Mouse (Mus musculus) layer of hippocampus, adult 18-20 months (tissue): ENCODE measurements around the gene Coq5. TPM values are rescaled to one million over a fixed set of nuclear protein-coding genes. Genes with fewer than 3 reads are reported as not detected.

Source experiments
- DNase-seq, 2 experiments: peaks; one replicate each; pipeline ENCODE4 v3.0.0; 2022; ENCODE audit warnings: low spot score in 2 of 2
- long read RNA-seq: library from polyadenylated mRNA; stranded (forward); transcript quantifications from one replicate; pipeline ENCODE4 v2.0.0, GENCODE M21; 2021
- total RNA-seq, 2 experiments: library from RNA; stranded (reverse); gene quantifications; 2 replicates each; pipeline ENCODE4 v1.2.3; 2021

Gene Coq5
- 10 to 100 TPM; 42.0 to 44.9 TPM for total RNA-seq
- long read RNA-seq, transcript Coq5-201 (7 exons, 2,037 nt) = major isoform, 77 of 79 reads
- long read RNA-seq, partial matches to known transcripts = 1 of 79 reads
- long read RNA-seq, other reads (novel, unspliced or antisense) = 1 of 79 reads

GRCm38 (mm10) chr5:115279226-115280049, at the start of gene Coq5:
Coq5 (plus strand) TSS chr5:115279666.
- peak; percentile 84 to 91 for DNase-seq

GRCm38 (mm10) chr5:115230830-115231551, 48.5 kb upstream of the Coq5 start:
- DNase-seq = no peak

- no peak for DNase-seq
These were observed 47.8 kb upstream of the Coq5 start for GRCm38 (mm10) chr5:115231552-115232120.

GRCm38 (mm10) chr5:115232516-115232915, 47.0 kb upstream of the Coq5 start:
- no peak for DNase-seq

- DNase-seq = no peak
These were observed 46.3 kb upstream of the Coq5 start for GRCm38 (mm10) chr5:115233031-115233780.

GRCm38 (mm10) chr5:115234519-115234918, 44.9 kb upstream of the Coq5 start:
- DNase-seq = peak in 1 of 2 experiments; percentile 70

GRCm38 (mm10) chr5:115235323-115235771, 44.1 kb upstream of the Coq5 start:
- DNase-seq = peak; percentile 76 to 81

- peak; percentile 81 to 95 for DNase-seq
These were observed 43.6 kb upstream of the Coq5 start, which contains the start of gene Pop5 for GRCm38 (mm10) chr5:115235786-115236263. Pop5 (plus strand) TSS chr5:115235836.

GRCm38 (mm10) chr5:115237803-115238728, 41.4 kb upstream of the Coq5 start:
- DNase-seq = peak; percentile 90 to 95

- DNase-seq = no peak
These were observed 40.7 kb upstream of the Coq5 start for GRCm38 (mm10) chr5:115238729-115239195.

GRCm38 (mm10) chr5:115240191-115240590, 39.3 kb upstream of the Coq5 start:
- DNase-seq = peak in 1 of 2 experiments; percentile 65

GRCm38 (mm10) chr5:115255472-115255871, 24.0 kb upstream of the Coq5 start:
- DNase-seq = no peak

- DNase-seq = no peak
These were observed 22.4 kb upstream of the Coq5 start for GRCm38 (mm10) chr5:115256909-115257546.

GRCm38 (mm10) chr5:115260356-115260755, 19.1 kb upstream of the Coq5 start:
- no peak for DNase-seq

- no peak for DNase-seq
These were observed 18.3 kb upstream of the Coq5 start for GRCm38 (mm10) chr5:115261141-115261540.

- no peak for DNase-seq
These were observed 17.6 kb upstream of the Coq5 start for GRCm38 (mm10) chr5:115261880-115262279.

- DNase-seq = no peak
These were observed 16.8 kb upstream of the Coq5 start for GRCm38 (mm10) chr5:115262502-115263291.

GRCm38 (mm10) chr5:115266340-115266739, 13.1 kb upstream of the Coq5 start:
- DNase-seq = no peak
